Mouse (Mus musculus) cerebellum, adult 2 months (tissue): ENCODE measurements around the gene Gm15446. TPM values are rescaled to one million over a fixed set of nuclear protein-coding genes. Genes with fewer than 3 reads are reported as not detected.
"Not testable (repeated sequence)": the region's sequence is repeated elsewhere in the genome, so short reads cannot be mapped to it uniquely, and the experiment has no call there.

Experiments
- DNase-seq, 2 experiments: peaks; one replicate each; pipeline ENCODE4 v3.0.0; 2021
- H3K27ac ChIP-seq: fragments of 200-500 bp; 2 replicates; pipeline ENCODE4 v1.5.1; 2012; ENCODE audit warnings: low read length, control low read depth, inconsistent platforms; ENCODE audit not compliant: insufficient read depth
- H3K27me3 ChIP-seq: fragments of 200-500 bp; 2 replicates; pipeline ENCODE4 v1.6.1; 2012; ENCODE audit warnings: inconsistent platforms, mild to moderate bottlenecking, low read length, moderate library complexity; ENCODE audit not compliant: control insufficient read depth, insufficient read depth
- H3K4me1 ChIP-seq: fragments of 200-500 bp; 2 replicates; pipeline ENCODE4 v1.6.1; 2011; ENCODE audit warnings: low read length; ENCODE audit not compliant: control insufficient read depth, insufficient read depth
- H3K4me3 ChIP-seq: fragments of 200-500 bp; replicated peaks from 2 replicates; pipeline ENCODE3; 2011; ENCODE audit warnings: mild to moderate bottlenecking, low read depth, low read length, control low read depth; ENCODE audit not compliant: insufficient read depth
- CTCF ChIP-seq: fragments of 200-500 bp; IDR thresholded peaks from 2 replicates; pipeline ENCODE4 v1.5.1; 2011; ENCODE audit warnings: low read depth, mild to moderate bottlenecking, control low read depth, low read length, moderate library complexity, borderline replicate concordance; ENCODE audit not compliant: insufficient read depth
- POLR2A ChIP-seq: fragments of 200-500 bp; IDR thresholded peaks from 2 replicates; pipeline ENCODE4 v1.6.1; 2011; ENCODE audit warnings: low read length, control low read depth, borderline replicate concordance; ENCODE audit not compliant: insufficient read depth
- WGBS: fragments of 180-500 bp; shearing (Covaris S2); methylation state at CpG from one replicate; pipeline ENCODE4 v1.1.7; 2018; 5-methylcytosine and 5-hydroxymethylcytosine counted together
- polyA plus RNA-seq: library from polyadenylated mRNA; depleted of rRNA; stranded (reverse); fragments of >200 nt; gene quantifications from 2 replicates; pipeline ENCODE4 v1.2.3, GENCODE M21; 2012; rRNA removed

The Gm15446 gene
- 0.08 and 0.21 TPM in 2 replicates for polyA plus RNA-seq

DNA sequence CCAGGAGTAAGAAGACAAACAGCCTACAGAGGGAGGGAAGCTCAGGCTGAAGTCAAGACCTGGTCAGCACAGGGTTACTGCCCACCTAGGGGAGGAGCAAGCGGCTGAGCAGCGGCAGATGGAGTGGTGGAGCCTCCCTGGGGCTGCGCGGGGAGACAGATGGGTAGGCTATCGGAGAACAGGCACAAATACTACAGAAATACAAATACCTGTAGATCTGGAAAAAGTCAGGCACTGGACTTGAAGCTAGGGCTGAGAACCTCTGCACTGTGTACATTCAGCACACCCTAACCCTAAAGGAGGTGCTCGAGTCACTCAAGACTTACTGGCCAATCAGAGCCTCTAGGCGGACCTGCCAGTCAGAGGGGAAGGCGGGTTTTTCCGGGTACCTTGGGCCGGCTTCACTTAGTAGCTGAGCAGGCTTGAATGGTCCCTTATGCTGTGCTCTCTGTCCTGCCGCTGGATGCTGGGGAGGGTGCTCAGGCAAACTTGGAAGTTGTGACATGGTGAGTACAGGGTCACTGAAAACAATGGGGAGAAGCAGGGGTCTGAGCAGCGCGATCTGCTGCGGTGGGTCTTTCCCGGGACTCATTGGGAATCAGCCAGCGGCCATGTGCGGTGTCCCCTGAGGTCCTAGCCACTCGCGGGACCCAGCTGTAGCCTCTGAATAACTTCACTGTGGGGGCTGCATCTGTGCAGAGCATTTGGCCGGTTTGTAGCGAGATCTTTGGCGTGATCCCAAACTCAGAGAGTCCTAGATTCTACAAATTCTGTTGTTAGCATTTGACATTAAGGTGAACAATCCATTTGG, at the start of gene Gm15446:
Gm15446 (plus strand) TSS at position 140 of the 811 bp plus-strand sequence.
- peak within 1 kb of the TSS; percentile 78 for H3K4me3 ChIP-seq
- peak; percentile 92 for DNase-seq
- H3K27ac ChIP-seq, H3K4me1 ChIP-seq, H3K27me3 ChIP-seq: not testable (repeated sequence)
- under 1% methylated on average over 22 of the region's 22 CpGs for WGBS

DNA sequence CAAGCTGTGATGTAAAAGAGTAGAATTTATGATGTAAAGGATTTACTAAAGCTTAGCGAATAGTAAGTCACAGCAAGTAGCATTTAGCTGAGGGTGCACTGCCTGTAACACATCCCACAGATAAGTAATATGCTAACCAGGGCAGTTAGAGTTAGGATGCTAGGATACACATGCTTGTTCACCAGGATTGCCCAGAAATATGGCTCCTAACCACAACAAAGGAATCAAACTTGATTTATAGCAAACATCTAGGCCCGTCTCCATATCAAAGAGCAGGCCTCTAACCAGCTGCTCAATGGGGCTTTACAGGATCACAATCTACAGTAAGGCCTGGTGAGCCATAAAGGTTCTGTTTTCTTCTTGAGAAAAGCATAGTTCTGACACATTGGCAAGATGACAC, 929 bp downstream of the Gm15446 start:
- not testable (repeated sequence) for DNase-seq, H3K4me1 ChIP-seq, H3K4me3 ChIP-seq, H3K27me3 ChIP-seq, H3K27ac ChIP-seq
- 21% methylated on average over 2 of the region's 2 CpGs for WGBS

DNA sequence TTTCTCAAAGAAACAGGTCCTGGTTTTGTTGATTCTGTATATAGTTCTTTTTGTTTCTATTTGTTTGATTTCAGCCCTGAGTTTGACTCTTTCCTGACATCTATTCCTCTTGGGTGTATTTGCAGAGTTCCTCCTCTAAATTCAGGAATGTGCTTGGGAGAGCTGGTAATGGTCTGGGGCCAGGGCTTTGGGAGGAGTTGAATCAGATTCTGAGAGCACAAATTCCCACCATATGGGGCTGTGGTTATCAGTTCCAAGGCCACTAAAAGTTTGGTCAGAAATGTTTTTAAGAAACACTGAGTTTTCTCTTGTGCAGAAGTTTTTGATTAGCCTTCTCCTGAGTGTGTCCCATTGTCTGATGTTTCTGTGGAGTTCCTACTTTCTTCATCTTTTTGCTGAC, 1.7 kb downstream of the Gm15446 start:
- DNase-seq: no peak
- TF ChIP-seq POLR2A (no peak), CTCF (no peak)
- H3K27ac ChIP-seq: no peak overlapping the region
- H3K27me3 ChIP-seq: no peaks in the 10 kb centered on the region
- no peaks in the 10 kb centered on the region for H3K4me1 ChIP-seq
- no peak overlapping the region for H3K4me3 ChIP-seq

DNA sequence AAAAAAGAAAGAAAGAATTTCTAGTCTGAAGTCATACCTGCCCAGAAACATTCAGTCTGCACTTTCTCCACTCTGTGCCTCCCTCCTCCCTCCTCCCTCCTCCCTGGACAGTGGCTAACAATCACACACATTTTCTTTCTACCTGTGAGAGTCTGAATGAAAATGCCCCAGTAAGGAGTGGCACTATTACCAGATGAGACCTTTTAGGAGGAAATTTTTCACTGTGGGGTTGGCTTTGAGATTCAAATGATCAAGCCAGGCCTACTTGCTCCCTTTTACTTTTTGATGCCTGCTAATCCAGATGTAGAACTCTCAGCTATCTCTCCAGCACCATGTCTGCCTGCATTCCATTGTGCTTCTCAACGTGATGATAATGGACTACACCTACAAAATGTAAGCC, 27.1 kb downstream of the Gm15446 start:
- TF ChIP-seq POLR2A (no peak), CTCF (no peak)
- no CpG with 5 or more reads among the region's 1 CpGs for WGBS
- H3K4me1 ChIP-seq: no peaks in the 10 kb centered on the region
- H3K27me3 ChIP-seq: no peaks in the 10 kb centered on the region
- H3K27ac ChIP-seq: no peak overlapping the region
- no peak overlapping the region for H3K4me3 ChIP-seq
- DNase-seq: no peak

DNA sequence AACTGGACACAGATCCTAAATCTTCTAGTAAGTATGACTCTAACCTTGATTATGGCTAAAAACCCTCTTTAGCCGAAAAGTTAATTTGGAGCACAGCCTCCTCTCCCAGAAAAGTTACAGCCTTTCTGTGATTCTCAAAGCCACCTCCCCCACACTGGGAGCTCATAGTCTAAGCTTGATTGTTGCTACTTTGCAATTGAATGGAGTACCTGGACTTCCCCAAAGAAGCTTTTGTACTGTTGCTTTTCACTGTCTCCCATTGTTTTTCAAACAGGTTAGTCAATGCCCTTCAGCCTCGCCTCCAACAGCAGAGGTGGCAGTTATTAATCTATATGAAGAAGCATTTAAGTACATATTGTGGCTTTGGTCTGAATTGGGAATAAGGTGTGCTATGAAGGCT, 57.5 kb downstream of the Gm15446 start:
- not testable (repeated sequence) for H3K27me3 ChIP-seq, DNase-seq, H3K27ac ChIP-seq, H3K4me1 ChIP-seq, H3K4me3 ChIP-seq
- no CpG with 5 or more reads among the region's 2 CpGs for WGBS

Other genes with a start within 250 kb of the Gm15446 start
- 1.2 TPM in 2 replicates for gene 5430403G16Rik, start 232.4 kb upstream of the Gm15446 start, polyA plus RNA-seq
- 3.5 and 3.8 TPM in 2 replicates for gene 4930522L14Rik, start 171.5 kb upstream of the Gm15446 start, polyA plus RNA-seq
- gene Zfp932, start 73.1 kb downstream of the Gm15446 start, polyA plus RNA-seq: 37.5 and 38.5 TPM in 2 replicates
- 1.6 and 2.1 TPM in 2 replicates for gene Gm17655, start 149.1 kb downstream of the Gm15446 start, polyA plus RNA-seq
- 0.78 and 0.79 TPM in 2 replicates for gene Gm35315, start 171.0 kb downstream of the Gm15446 start, polyA plus RNA-seq
- 7.2 and 7.8 TPM in 2 replicates for gene Plcxd1, start 176.6 kb downstream of the Gm15446 start, polyA plus RNA-seq
- gene Gtpbp6, start 184.8 kb downstream of the Gm15446 start, polyA plus RNA-seq: 145 and 152 TPM in 2 replicates
- 7.0 and 7.5 TPM in 2 replicates for gene Zfp605, start 186.7 kb downstream of the Gm15446 start, polyA plus RNA-seq
- 100 and 105 TPM in 2 replicates for gene Chfr, start 212.4 kb downstream of the Gm15446 start, polyA plus RNA-seq